Mouse (Mus musculus): ENCODE results near the gene Nxpe4.

GRCm38 (mm10) chr9:48403590-48404209, 241.9 kb downstream of the Nxpe4 start:
- TF ChIP-seq CTCF (IDR thresholded peaks at IDR 0.05; ENCODE audit: low read depth), result no peak
- TF ChIP-seq EP300 (IDR thresholded peaks at IDR 0.05; ENCODE audit: low read depth), result no peak
